Mouse (Mus musculus) MEL (cell line): ENCODE results near the gene Folr2.

Source experiments
- CHD1 ChIP-seq: IDR thresholded peaks from 2 replicates; pipeline ENCODE4 v1.6.1; 2012; ENCODE audit warnings: low read depth, mild to moderate bottlenecking, inconsistent platforms, low read length, improper control_type of control experiment
- CTCF ChIP-seq, 3 experiments: IDR thresholded peaks in 2 of 3; conservative IDR thresholded peaks in 1 of 3; 2 replicates each; pipeline ENCODE4 v1.5.1; 2011 to 2012; ENCODE audit warnings: low read length in 3 of 3, low read depth in 2 of 3, mild to moderate bottlenecking in 2 of 3, improper control_type of control experiment in 1 of 3, inconsistent platforms in 1 of 3, mixed read lengths in 1 of 3, moderate library complexity in 1 of 3; ENCODE audit not compliant: control insufficient read depth in 1 of 3, insufficient read depth in 1 of 3, poor library complexity in 1 of 3, severe bottlenecking in 1 of 3
- ETS1 ChIP-seq: IDR thresholded peaks from 2 replicates; pipeline ENCODE4 v1.6.1; 2012; ENCODE audit warnings: low read depth, mild to moderate bottlenecking, inconsistent platforms, low read length, improper control_type of control experiment, moderate library complexity
- GATA1 ChIP-seq: IDR thresholded peaks from 2 replicates; pipeline ENCODE4 v1.6.1; 2011; ENCODE audit warnings: low read depth, low read length, improper control_type of control experiment
- HCFC1 ChIP-seq: IDR thresholded peaks from 2 replicates; pipeline ENCODE4 v1.6.1; 2012; ENCODE audit warnings: low read depth, mild to moderate bottlenecking, inconsistent platforms, low read length, improper control_type of control experiment, moderate library complexity
- KAT2A ChIP-seq: conservative IDR thresholded peaks from 2 replicates; pipeline ENCODE4 v1.6.1; 2012; ENCODE audit warnings: low read depth, low read length, improper control_type of control experiment, inconsistent platforms
- NRF1 ChIP-seq: IDR thresholded peaks from 2 replicates; pipeline ENCODE4 v1.6.1; 2014; ENCODE audit warnings: low read depth, mild to moderate bottlenecking, inconsistent platforms, low read length, improper control_type of control experiment, moderate library complexity; ENCODE audit not compliant: poor library complexity, insufficient read depth, severe bottlenecking
- POLR2A ChIP-seq, 2 experiments: IDR thresholded peaks; 2 replicates each; pipeline ENCODE4 v1.6.1; 2011 to 2012; ENCODE audit warnings: low read length in 2 of 2, mild to moderate bottlenecking in 2 of 2, control low read depth in 1 of 2, improper control_type of control experiment in 1 of 2, low read depth in 1 of 2, moderate library complexity in 1 of 2; ENCODE audit not compliant: control insufficient read depth in 1 of 2, insufficient read depth in 1 of 2, poor library complexity in 1 of 2
- POLR2AphosphoS2 ChIP-seq: IDR thresholded peaks from 2 replicates; pipeline ENCODE4 v1.6.1; 2011; ENCODE audit warnings: low read length, improper control_type of control experiment
- SIN3A ChIP-seq: IDR thresholded peaks from 2 replicates; pipeline ENCODE4 v1.6.1; 2012; ENCODE audit warnings: low read length, improper control_type of control experiment, inconsistent platforms
- TAL1 ChIP-seq: IDR thresholded peaks from 2 replicates; pipeline ENCODE4 v1.6.1; 2012; ENCODE audit warnings: mild to moderate bottlenecking, inconsistent platforms, low read length, moderate library complexity, mixed read lengths
- TBP ChIP-seq: IDR thresholded peaks from 2 replicates; pipeline ENCODE4 v1.8.0; 2011; ENCODE audit warnings: low read depth, low read length, improper control_type of control experiment
- USF1 ChIP-seq: IDR thresholded peaks from 2 replicates; pipeline ENCODE4 v1.6.1; 2014; ENCODE audit warnings: low read depth, mild to moderate bottlenecking, inconsistent platforms, low read length, improper control_type of control experiment, moderate library complexity
- ZMIZ1 ChIP-seq: IDR thresholded peaks from 2 replicates; pipeline ENCODE4 v1.6.1; 2012; ENCODE audit warnings: low read depth, mild to moderate bottlenecking, inconsistent platforms, low read length, improper control_type of control experiment, moderate library complexity

GRCm38 (mm10) chr7:101871296-101871695 lies 14.3 kb upstream of the Folr2 start:
- TF ChIP-seq GATA1 (no peak), ETS1 (no peak), USF1 (no peak), POLR2A (IDR thresholded peaks at IDR 0.05; ENCODE audit: control insufficient read depth in 1 of 2, insufficient read depth in 1 of 2, low read depth in 1 of 2, low read length in 2 of 2, poor library complexity in 1 of 2) (no peak), CTCF (IDR thresholded peaks at IDR 0.05 in 2 of 3, conservative IDR thresholded peaks at IDR 0.05 in 1 of 3; ENCODE audit: control insufficient read depth in 1 of 3, insufficient read depth in 1 of 3, low read depth in 2 of 3, low read length in 3 of 3, poor library complexity in 1 of 3, severe bottlenecking in 1 of 3) (no peak), SIN3A (no peak), POLR2AphosphoS2 (no peak), KAT2A (no peak), TBP (no peak), TAL1 (no peak), HCFC1 (no peak), ZMIZ1 (no peak), NRF1 (no peak), CHD1 (no peak)
